Mouse (Mus musculus): Measurements from ENCODE around the gene Col27a1. TPM values are rescaled to one million over a fixed set of nuclear protein-coding genes. Genes with fewer than 3 reads are reported as not detected.
A peak's percentile ranks its signal among the peaks of the same experiment; 100 is the strongest.

Gene Col27a1
- polyA plus RNA-seq, 1 experiment from 2014 or later, result 18.5 TPM

GRCm38 (mm10) chr4:63217513-63217912, 3.7 kb downstream of the Col27a1 start:
- WGBS, result 77% methylated on average over 6 of the region's 6 CpGs
- peak overlapping the region; percentile 79 for H3K4me2 ChIP-seq (ENCODE audit: low read length)
- no peak for DNase-seq (ENCODE audit: low spot score)
- H3K36me3 ChIP-seq (ENCODE audit: control insufficient read depth, insufficient read depth, low read length), result peaks cover 25% of the 10 kb centered on the region
- no peak overlapping the region for H3K9ac ChIP-seq (ENCODE audit: low read length)
- no peak for ATAC-seq (replicated peaks; ENCODE audit: low FRiP score, low TSS enrichment, low read depth)
- peaks cover 25% of the 10 kb centered on the region for H3K4me1 ChIP-seq (replicated peaks; ENCODE audit: control insufficient read depth, insufficient read depth, low read length)
- no peak overlapping the region for H3K27ac ChIP-seq (ENCODE audit: low read depth)
- no peaks in the 10 kb centered on the region for H3K9me3 ChIP-seq (ENCODE audit: control insufficient read depth, low read length)
- H3K4me3 ChIP-seq (ENCODE audit: low read depth, low read length), result no peak overlapping the region
- H3K27me3 ChIP-seq (replicated peaks; ENCODE audit: control insufficient read depth, insufficient read depth, low read length), result peaks cover under 1% of the 10 kb centered on the region; the same call in 1 of the 2 replicates

GRCm38 (mm10) chr4:63219059-63219458, 5.3 kb downstream of the Col27a1 start:
- Histone ChIP-seq H3K9me3 (ENCODE audit: control insufficient read depth, low read length) (no peaks in the 10 kb centered on the region), H3K9ac (ENCODE audit: low read length) (no peak overlapping the region), H3K4me3 (ENCODE audit: low read depth, low read length) (no peak overlapping the region), H3K4me1 (replicated peaks; ENCODE audit: control insufficient read depth, insufficient read depth, low read length) (peaks cover 21% of the 10 kb centered on the region), H3K27ac (ENCODE audit: low read depth) (no peak overlapping the region), H3K36me3 (ENCODE audit: control insufficient read depth, insufficient read depth, low read length) (peaks cover 41% of the 10 kb centered on the region), H3K27me3 (replicated peaks; ENCODE audit: control insufficient read depth, insufficient read depth, low read length) (no peaks in the 10 kb centered on the region), H3K4me2 (ENCODE audit: low read length) (no peak overlapping the region)
- no peak for ATAC-seq (replicated peaks; ENCODE audit: low FRiP score, low TSS enrichment, low read depth)
- DNase-seq (ENCODE audit: low spot score), result no peak
- 89% methylated on average over 3 of the region's 3 CpGs for whole genome bisulfite sequencing

GRCm38 (mm10) chr4:63219635-63220034, 5.8 kb downstream of the Col27a1 start:
- Histone ChIP-seq H3K27me3 (replicated peaks; ENCODE audit: control insufficient read depth, insufficient read depth, low read length) (no peaks in the 10 kb centered on the region), H3K4me1 (replicated peaks; ENCODE audit: control insufficient read depth, insufficient read depth, low read length) (peaks cover 17% of the 10 kb centered on the region), H3K9ac (ENCODE audit: low read length) (no peak overlapping the region), H3K4me3 (ENCODE audit: low read depth, low read length) (no peak overlapping the region), H3K27ac (ENCODE audit: low read depth) (no peak overlapping the region), H3K4me2 (ENCODE audit: low read length) (no peak overlapping the region), H3K36me3 (ENCODE audit: control insufficient read depth, insufficient read depth, low read length) (peaks cover 47% of the 10 kb centered on the region), H3K9me3 (ENCODE audit: control insufficient read depth, low read length) (no peaks in the 10 kb centered on the region)
- ATAC-seq (replicated peaks; ENCODE audit: low FRiP score, low TSS enrichment, low read depth) (no peak), DNase-seq (ENCODE audit: low spot score) (no peak)
- 76% methylated on average over 6 of the region's 6 CpGs for WGBS

GRCm38 (mm10) chr4:63221096-63221958, 7.5 kb downstream of the Col27a1 start:
- DNase-seq (ENCODE audit: low spot score), result no peak
- no peak for ATAC-seq (replicated peaks; ENCODE audit: low FRiP score, low TSS enrichment, low read depth)
- H3K9me3 ChIP-seq (ENCODE audit: control insufficient read depth, low read length), result no peaks in the 10 kb centered on the region
- H3K9ac ChIP-seq (ENCODE audit: low read length), result no peak overlapping the region
- H3K4me2 ChIP-seq (ENCODE audit: low read length), result no peak overlapping the region
- H3K27me3 ChIP-seq (replicated peaks; ENCODE audit: control insufficient read depth, insufficient read depth, low read length), result no peaks in the 10 kb centered on the region
- 81% methylated on average over 15 of the region's 15 CpGs for WGBS
- no peak overlapping the region for H3K4me3 ChIP-seq (ENCODE audit: low read depth, low read length)
- H3K27ac ChIP-seq (ENCODE audit: low read depth), result no peak overlapping the region
- peaks cover 22% of the 10 kb centered on the region for H3K4me1 ChIP-seq (replicated peaks; ENCODE audit: control insufficient read depth, insufficient read depth, low read length)
- H3K36me3 ChIP-seq (ENCODE audit: control insufficient read depth, insufficient read depth, low read length), result peaks cover 57% of the 10 kb centered on the region

- H3K36me3 ChIP-seq (ENCODE audit: control insufficient read depth, insufficient read depth, low read length), result peaks cover 57% of the 10 kb centered on the region
- no peak for ATAC-seq (replicated peaks; ENCODE audit: low FRiP score, low TSS enrichment, low read depth)
- no peaks in the 10 kb centered on the region for H3K9me3 ChIP-seq (ENCODE audit: control insufficient read depth, low read length)
Observed at GRCm38 (mm10) chr4:63222246-63222645, 8.4 kb downstream of the Col27a1 start.

GRCm38 (mm10) chr4:63225373-63225772, 11.6 kb downstream of the Col27a1 start:
- H3K9ac ChIP-seq (ENCODE audit: low read length), result no peak overlapping the region
- peaks cover 23% of the 10 kb centered on the region for H3K4me1 ChIP-seq (replicated peaks; ENCODE audit: control insufficient read depth, insufficient read depth, low read length)
- DNase-seq (ENCODE audit: low spot score) (no peak), ATAC-seq (replicated peaks; ENCODE audit: low FRiP score, low TSS enrichment, low read depth) (no peak)
- no peak overlapping the region for H3K4me2 ChIP-seq (ENCODE audit: low read length)
- H3K9me3 ChIP-seq (ENCODE audit: control insufficient read depth, low read length), result no peaks in the 10 kb centered on the region
- no peaks in the 10 kb centered on the region for H3K27me3 ChIP-seq (replicated peaks; ENCODE audit: control insufficient read depth, insufficient read depth, low read length)
- H3K27ac ChIP-seq (ENCODE audit: low read depth), result peak overlapping the region; percentile 80; the same call in 1 of the 2 replicates
- WGBS, result 71% methylated on average over 10 of the region's 10 CpGs
- H3K36me3 ChIP-seq (ENCODE audit: control insufficient read depth, insufficient read depth, low read length), result peaks cover 54% of the 10 kb centered on the region
- no peak overlapping the region for H3K4me3 ChIP-seq (ENCODE audit: low read depth, low read length)

More at GRCm38 (mm10) chr4:63222246-63222645, 8.4 kb downstream of the Col27a1 start:
- no peak overlapping the region for H3K4me2 ChIP-seq (ENCODE audit: low read length)
- no peak overlapping the region for H3K9ac ChIP-seq (ENCODE audit: low read length)
- 78% methylated on average over 8 of the region's 8 CpGs for WGBS
- DNase-seq (ENCODE audit: low spot score), result no peak
- peaks cover 20% of the 10 kb centered on the region for H3K4me1 ChIP-seq (replicated peaks; ENCODE audit: control insufficient read depth, insufficient read depth, low read length)
- H3K27me3 ChIP-seq (replicated peaks; ENCODE audit: control insufficient read depth, insufficient read depth, low read length), result no peaks in the 10 kb centered on the region
- H3K27ac ChIP-seq (ENCODE audit: low read depth), result no peak overlapping the region
- H3K4me3 ChIP-seq (ENCODE audit: low read depth, low read length), result no peak overlapping the region

GRCm38 (mm10) chr4:63226164-63226882, 12.5 kb downstream of the Col27a1 start:
- Histone ChIP-seq H3K36me3 (ENCODE audit: control insufficient read depth, insufficient read depth, low read length) (peaks cover 50% of the 10 kb centered on the region), H3K27me3 (replicated peaks; ENCODE audit: control insufficient read depth, insufficient read depth, low read length) (no peaks in the 10 kb centered on the region), H3K4me2 (ENCODE audit: low read length) (no peak overlapping the region), H3K4me3 (ENCODE audit: low read depth, low read length) (no peak overlapping the region), H3K27ac (ENCODE audit: low read depth) (peak overlapping the region; percentile 80), H3K9me3 (ENCODE audit: control insufficient read depth, low read length) (no peaks in the 10 kb centered on the region), H3K4me1 (replicated peaks; ENCODE audit: control insufficient read depth, insufficient read depth, low read length) (peaks cover 23% of the 10 kb centered on the region), H3K9ac (ENCODE audit: low read length) (no peak overlapping the region)
- ATAC-seq (replicated peaks; ENCODE audit: low FRiP score, low TSS enrichment, low read depth) (no peak), DNase-seq (ENCODE audit: low spot score) (no peak)
- 68% methylated on average over 8 of the region's 8 CpGs for WGBS

- H3K36me3 ChIP-seq (ENCODE audit: control insufficient read depth, insufficient read depth, low read length), result peaks cover 50% of the 10 kb centered on the region
- H3K27ac ChIP-seq (ENCODE audit: low read depth), result peak overlapping the region; percentile 80
- ATAC-seq (replicated peaks; ENCODE audit: low FRiP score, low TSS enrichment, low read depth) (peak; percentile 28; the same call in 1 of the 2 replicates), DNase-seq (ENCODE audit: low spot score) (no peak)
- H3K4me1 ChIP-seq (replicated peaks; ENCODE audit: control insufficient read depth, insufficient read depth, low read length), result peaks cover 23% of the 10 kb centered on the region
- WGBS, result 53% methylated on average over 6 of the region's 6 CpGs
- no peak overlapping the region for H3K9ac ChIP-seq (ENCODE audit: low read length)
- no peak overlapping the region for H3K4me3 ChIP-seq (ENCODE audit: low read depth, low read length)
- H3K27me3 ChIP-seq (replicated peaks; ENCODE audit: control insufficient read depth, insufficient read depth, low read length), result no peaks in the 10 kb centered on the region
- no peak overlapping the region for H3K4me2 ChIP-seq (ENCODE audit: low read length)
- no peaks in the 10 kb centered on the region for H3K9me3 ChIP-seq (ENCODE audit: control insufficient read depth, low read length)
Observed at GRCm38 (mm10) chr4:63226883-63227235, 13.1 kb downstream of the Col27a1 start.

Measured in intestine, embryonic 14.5 days (tissue).